Comparison of ENCODE assay signal across 25 mouse cellular contexts in the genomic region with DNA sequence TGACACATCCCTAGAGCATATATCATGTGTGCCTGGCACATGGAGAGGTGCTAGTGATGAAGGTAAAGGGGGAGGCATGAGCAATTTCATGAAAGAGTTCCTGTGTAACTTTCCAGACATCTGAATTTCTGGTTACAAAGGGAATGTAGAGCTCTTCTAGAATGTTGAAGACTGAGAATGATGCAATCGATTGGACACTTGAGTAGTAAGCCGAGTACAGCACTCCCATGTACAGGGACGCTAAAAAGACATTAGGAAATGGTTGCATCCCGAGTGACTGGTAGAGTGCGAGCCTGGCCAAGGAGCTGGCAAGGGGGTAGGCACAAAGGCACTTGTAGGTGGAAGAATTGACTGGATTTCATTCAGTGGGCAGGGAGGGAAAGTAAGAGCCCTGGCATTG.
DNase-seq lines count a peak whose midpoint lies in the region; ATAC-seq and TF ChIP-seq lines count a peak whose summit lies in the region.
"Had no signal": no experiment of that assay in that cellular context is flagged by ENCODE, and none has a peak within 500 bp of the region (broad histone marks: within the 10 kb centered on the region; RNA-seq: fewer than 3 reads in every experiment).

No protein-coding gene starts in this region.

- H3K36me3 ChIP-seq in lung, postnatal 0 days (ENCODE audit: insufficient read depth, low read length) = no peaks in the 10 kb centered on the region
- no peaks in the 10 kb centered on the region for H3K36me3 ChIP-seq in myocyte (ENCODE audit: control insufficient read depth, insufficient read depth)
- H3K36me3 ChIP-seq: embryonic facial prominence, embryonic 10.5 days; embryonic facial prominence, embryonic 12.5 days; forebrain, embryonic 15.5 days had no signal

- WGBS in lung, postnatal 0 days = 68% methylated on average over 5 of the region's 5 CpGs

- TF ChIP-seq POLR2A in myocyte (IDR thresholded peaks at IDR 0.05; ENCODE audit: insufficient read length, low read depth) = no peak

- no peak for TF ChIP-seq EP300 in lung, postnatal 0 days (IDR thresholded peaks at IDR 0.05)

- no peak overlapping the region for H3K9ac ChIP-seq in lung, postnatal 0 days (replicated peaks; ENCODE audit: low read depth)
- H3K9ac ChIP-seq: embryonic facial prominence, embryonic 12.5 days; forebrain, embryonic 13.5 days; forebrain, embryonic 15.5 days; forebrain, postnatal 0 days had no signal

- no peak overlapping the region for H3K4me3 ChIP-seq in lung, postnatal 0 days (ENCODE audit: low read depth, low read length)
- no peak overlapping the region for H3K4me3 ChIP-seq in myocyte
- H3K4me3 ChIP-seq: embryonic facial prominence, embryonic 10.5 days; embryonic facial prominence, embryonic 12.5 days; forebrain, embryonic 13.5 days; forebrain, embryonic 15.5 days had no signal

- H3K4me2 ChIP-seq in lung, postnatal 0 days (replicated peaks; ENCODE audit: low read depth, low read length) = no peak overlapping the region
- no peak overlapping the region for H3K4me2 ChIP-seq in myocyte (ENCODE audit: low read depth)
- H3K4me2 ChIP-seq: embryonic facial prominence, embryonic 12.5 days; forebrain, embryonic 13.5 days; forebrain, embryonic 15.5 days had no signal

- no peak for TF ChIP-seq CTCF in lung, postnatal 0 days (IDR thresholded peaks at IDR 0.05)

- H3K4me1 ChIP-seq in lung, postnatal 0 days (ENCODE audit: insufficient read depth, low read depth, low read length) = no peaks in the 10 kb centered on the region
- H3K4me1 ChIP-seq: embryonic facial prominence, embryonic 10.5 days; embryonic facial prominence, embryonic 12.5 days had no signal

- H3ac ChIP-seq in myocyte (ENCODE audit: control insufficient read depth, insufficient read length) = no peak overlapping the region

- H3K27ac ChIP-seq in lung, postnatal 0 days (ENCODE audit: low read length) = no peak overlapping the region
- H3K27ac ChIP-seq: embryonic facial prominence, embryonic 10.5 days; embryonic facial prominence, embryonic 12.5 days; forebrain, embryonic 13.5 days; forebrain, embryonic 15.5 days had no signal

- no peaks in the 10 kb centered on the region for H3K9me3 ChIP-seq in lung, postnatal 0 days (ENCODE audit: low read length)
- H3K9me3 ChIP-seq: embryonic facial prominence, embryonic 10.5 days; embryonic facial prominence, embryonic 12.5 days; forebrain, embryonic 13.5 days; forebrain, embryonic 15.5 days; G1E had no signal

- peak; percentile 62 for ATAC-seq in lung, postnatal 0 days
- ATAC-seq: CD4-positive, CD25-positive, alpha-beta regulatory T cell, adult 4 months; forebrain, embryonic 13.5 days; forebrain, embryonic 15.5 days; forebrain, postnatal 0 days had no signal

- peak; percentile 58 for DNase-seq in lung, postnatal 0 days (ENCODE audit: low spot score)
- no peak for DNase-seq in lung, postnatal 4 days
- DNase-seq in lung, postnatal 36 days = peak; percentile 15
- DNase-seq in lung, postnatal 10 days = no peak
- DNase-seq in MN1 (ENCODE audit: low spot score) = peak; percentile 45
- DNase-seq in frontal cortex, postnatal 25 days (ENCODE audit: low spot score in 2 of 2) = no peak
- DNase-seq in thymus, postnatal 0 days (ENCODE audit: low spot score) = no peak
- DNase-seq: adrenal gland, adult 8-10 months; adrenal gland, postnatal 14 days; adrenal gland, postnatal 36 days; B cell, adult 2 months; cerebellum, adult 11-12 months; cerebellum, adult 2 months; cerebellum, adult 9-10 months; cerebellum, postnatal 10 days; cerebellum, postnatal 36 days; forebrain, postnatal 0 days had no signal

- H3K79me2 ChIP-seq in myocyte (ENCODE audit: control insufficient read depth, insufficient read depth) = no peaks in the 10 kb centered on the region

- no peaks in the 10 kb centered on the region for H3K27me3 ChIP-seq in lung, postnatal 0 days (replicated peaks; ENCODE audit: insufficient read depth, low read length)
- H3K27me3 ChIP-seq in myocyte (ENCODE audit: control insufficient read depth, insufficient read depth, insufficient read length) = no peaks in the 10 kb centered on the region
- H3K27me3 ChIP-seq: CH12.LX; embryonic facial prominence, embryonic 12.5 days; forebrain, embryonic 13.5 days; forebrain, embryonic 15.5 days had no signal

TF ChIP-seq in myocyte, 11 proteins besides CTCF, POLR2A, EP300 and RAD21:
- TF ChIP-seq TCF3 (IDR thresholded peaks at IDR 0.05; ENCODE audit: insufficient read length, low read depth) = no peak
- no peak for TF ChIP-seq POLR2AphosphoS2 (IDR thresholded peaks at IDR 0.05; ENCODE audit: insufficient read length, low read depth)
- TF ChIP-seq CEBPB (IDR thresholded peaks at IDR 0.05; ENCODE audit: insufficient read depth, poor library complexity, severe bottlenecking) = peak; percentile 80

Comparison
In these comparisons a context has a peak if more than half of its experiments do, and no peak if none do; other contexts are left out.
1. DNase-seq: peak in lung, postnatal 0 days (single experiment), lung, postnatal 36 days (single experiment) and MN1 (single experiment); none in lung, postnatal 4 days (0 of 2), lung, postnatal 10 days (single experiment), frontal cortex, postnatal 25 days (0 of 2) and thymus, postnatal 0 days (single experiment).